Mouse (Mus musculus) small intestine, adult 2 months (tissue): ENCODE data around the gene Car5a.
A peak's percentile ranks its signal among the peaks of the same experiment; 100 is the strongest.

Source experiments
- CTCF ChIP-seq: fragments of 200-500 bp; IDR thresholded peaks from 2 replicates; pipeline ENCODE4 v1.5.1; 2012; ENCODE audit warnings: low read depth, mild to moderate bottlenecking, control low read depth, inconsistent platforms, low read length, moderate library complexity, mixed read lengths; ENCODE audit not compliant: insufficient replicate concordance, insufficient read length; ENCODE audit errors: extremely low read depth
- POLR2A ChIP-seq: fragments of 200-500 bp; IDR thresholded peaks from 2 replicates; pipeline ENCODE4 v1.6.1; 2012; ENCODE audit warnings: low read depth, mild to moderate bottlenecking, control low read depth, inconsistent platforms, low read length, moderate library complexity

DNA sequence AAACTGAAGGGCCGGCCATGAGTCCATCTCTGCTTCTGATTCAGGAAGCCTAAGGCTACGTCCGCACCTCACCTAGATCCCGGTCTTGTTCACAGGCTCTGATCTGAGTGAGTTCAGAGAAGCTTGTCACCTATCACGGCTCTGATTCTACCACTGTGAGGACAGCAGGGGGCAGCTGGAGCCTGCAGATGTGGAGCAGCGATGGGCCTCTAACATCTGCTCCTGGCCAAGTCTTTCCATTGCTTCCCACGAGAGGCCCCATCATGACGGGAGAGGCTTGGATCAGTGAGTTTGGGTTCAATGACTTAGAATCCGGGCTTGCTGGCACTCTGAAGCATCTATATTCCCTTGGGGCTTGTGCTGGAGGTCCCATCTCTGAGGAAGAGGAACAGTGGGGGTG, 70.7 kb downstream of the Car5a start:
- peak; percentile 68 for TF ChIP-seq CTCF
- no peak for TF ChIP-seq POLR2A
